Mouse (Mus musculus) neural tube, embryonic 12.5 days (tissue): ENCODE measurements around the gene Tmem56. TPM values are rescaled to one million over a fixed set of nuclear protein-coding genes. Genes with fewer than 3 reads are reported as not detected.

Experiments
- ATAC-seq: fragments of 200-750 bp; cut with Nextera tagmentation; 2 replicates; pipeline ENCODE4 v1.8.0; 2017; ENCODE audit warnings: low read depth, mild to moderate bottlenecking, moderate TSS enrichment, moderate library complexity; ENCODE audit not compliant: low FRiP score
- H3K27ac ChIP-seq: fragments of 300-500 bp; sonication (generic); 2 replicates; pipeline ENCODE4 v1.5.1; 2016
- H3K27me3 ChIP-seq: fragments of 300-500 bp; sonication (generic); replicated peaks from 2 replicates; pipeline ENCODE4 v1.6.1; 2016; ENCODE audit warnings: mild to moderate bottlenecking
- H3K36me3 ChIP-seq: fragments of 300-500 bp; sonication (generic); 2 replicates; pipeline ENCODE4 v1.6.1; 2016; ENCODE audit warnings: mild to moderate bottlenecking
- H3K4me1 ChIP-seq: fragments of 300-500 bp; sonication (generic); 2 replicates; pipeline ENCODE4 v1.6.1; 2016
- H3K4me2 ChIP-seq: fragments of 300-500 bp; sonication (generic); replicated peaks from 2 replicates; pipeline ENCODE4 v1.6.1; 2016; ENCODE audit warnings: mild to moderate bottlenecking
- H3K4me3 ChIP-seq: fragments of 300-500 bp; sonication (generic); 2 replicates; pipeline ENCODE4 v1.5.1; 2016
- H3K9ac ChIP-seq: fragments of 300-500 bp; sonication (generic); 2 replicates; pipeline ENCODE4 v1.6.1; 2016; ENCODE audit warnings: mild to moderate bottlenecking
- H3K9me3 ChIP-seq: fragments of 300-500 bp; sonication (generic); 2 replicates; pipeline ENCODE4 v1.6.1; 2016; ENCODE audit warnings: mild to moderate bottlenecking
- WGBS: fragments of 180-500 bp; shearing (Covaris S2); methylation state at CpG from one replicate; pipeline ENCODE4 v1.1.7; 2016; 5-methylcytosine and 5-hydroxymethylcytosine counted together
- polyA plus RNA-seq: library from polyadenylated mRNA; unstranded; fragments of >200 nt; fragmentation: Nextera tagmentation; extraction: Ambion mirVana; gene quantifications from 2 replicates; pipeline ENCODE4 v1.2.1, GENCODE M21; 2016

Tmem56 gene
- polyA plus RNA-seq, 1 experiment from 2014 or later = 0.60 TPM

DNA sequence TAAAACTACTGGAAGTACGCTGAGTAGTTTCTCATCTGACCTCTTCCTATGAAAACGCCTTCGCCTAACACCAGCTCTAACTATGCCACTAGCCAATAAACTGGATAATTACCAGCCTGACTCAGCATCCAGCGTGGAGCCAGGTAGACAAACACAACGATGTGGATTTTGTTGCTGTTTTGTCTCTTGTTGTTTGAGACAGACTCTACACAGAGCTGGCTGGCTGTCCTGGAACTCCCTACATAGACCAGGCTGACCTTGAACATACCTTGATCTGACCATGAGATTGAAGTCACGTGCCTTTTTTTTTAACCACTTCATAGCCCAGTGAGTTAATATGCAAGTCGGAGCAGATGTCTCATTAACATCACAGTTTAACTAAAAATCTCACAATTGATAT is 27.4 kb downstream of the Tmem56 start:
- ATAC-seq = no peak
- Histone ChIP-seq H3K9me3 (no peaks in the 10 kb centered on the region), H3K4me3 (no peak overlapping the region), H3K27ac (no peak overlapping the region), H3K27me3 (peaks cover 7% of the 10 kb centered on the region; the same call in 1 of the 2 replicates), H3K36me3 (no peaks in the 10 kb centered on the region), H3K9ac (no peak overlapping the region), H3K4me2 (no peak overlapping the region), H3K4me1 (no peaks in the 10 kb centered on the region)
- WGBS = 88% methylated on average over 7 of the region's 7 CpGs

DNA sequence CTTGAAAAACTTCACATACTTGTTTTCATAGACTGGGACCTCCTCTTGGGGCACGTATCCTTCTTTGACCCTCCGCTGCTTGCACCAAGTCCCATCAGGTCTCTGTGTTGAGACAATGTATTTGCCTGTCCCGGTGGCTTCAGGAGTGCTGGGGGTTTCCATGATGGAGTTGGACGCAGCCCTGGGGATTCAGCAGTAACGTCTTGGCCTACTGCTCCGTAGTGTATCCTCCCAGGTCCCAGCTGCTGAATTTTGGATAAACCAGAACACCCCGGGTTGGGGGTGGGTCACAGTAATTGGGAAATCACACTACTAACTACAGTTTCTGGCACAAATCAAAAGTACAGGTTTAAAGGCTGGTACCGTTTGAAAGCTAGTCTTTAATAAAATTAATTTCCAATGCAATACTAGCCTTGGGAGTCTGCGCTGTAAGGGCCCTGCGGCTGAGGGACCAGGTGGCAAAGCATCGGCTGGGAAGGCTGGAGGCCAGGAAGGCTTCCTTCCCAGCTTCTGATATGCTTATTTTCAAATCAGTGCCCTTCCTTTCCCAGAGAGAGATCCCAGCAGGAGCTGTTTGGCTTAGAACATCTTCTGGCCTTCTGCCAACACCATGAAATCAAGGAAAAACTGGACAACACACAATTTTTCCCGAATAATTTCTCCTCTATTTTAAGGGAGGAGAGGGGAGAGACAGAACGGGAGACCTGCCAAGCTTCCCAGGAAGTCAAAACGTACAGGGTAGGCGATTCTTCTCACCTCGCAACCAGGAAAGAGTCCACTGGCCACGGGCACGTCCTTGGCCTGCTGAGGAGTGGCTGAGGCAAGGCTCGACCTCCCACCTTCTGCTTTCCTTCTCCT is 32.1 kb downstream of the Tmem56 start:
- Histone ChIP-seq H3K27me3 (no peaks in the 10 kb centered on the region), H3K4me3 (no peak overlapping the region), H3K4me2 (no peak overlapping the region), H3K9me3 (no peaks in the 10 kb centered on the region), H3K36me3 (no peaks in the 10 kb centered on the region), H3K27ac (no peak overlapping the region), H3K9ac (no peak overlapping the region), H3K4me1 (no peaks in the 10 kb centered on the region)
- WGBS = 81% methylated on average over 19 of the region's 19 CpGs
- no peak for ATAC-seq

DNA sequence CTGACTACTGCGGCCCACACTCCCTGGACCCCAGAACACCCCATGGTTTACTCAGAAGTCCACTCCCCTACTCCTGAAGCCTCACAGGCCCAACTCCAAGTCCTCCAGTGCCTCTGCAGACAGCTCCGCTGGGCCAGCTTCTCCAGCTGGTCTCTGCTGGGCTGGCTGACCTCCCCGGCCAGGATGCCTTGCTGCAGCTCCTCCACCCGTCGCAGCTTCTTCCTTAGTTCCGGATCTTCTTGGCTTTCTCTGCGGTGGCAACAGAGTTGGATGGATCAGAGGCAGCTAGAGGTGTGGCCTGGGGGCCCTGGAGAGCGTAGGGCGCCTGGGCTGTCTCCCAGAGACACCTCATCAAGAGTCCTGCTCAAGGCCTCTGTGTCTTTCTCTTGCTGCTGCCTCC is 32.9 kb downstream of the Tmem56 start:
- no peak overlapping the region for H3K9ac ChIP-seq
- ATAC-seq = no peak
- H3K36me3 ChIP-seq = no peaks in the 10 kb centered on the region
- no peak overlapping the region for H3K27ac ChIP-seq
- H3K4me1 ChIP-seq = no peaks in the 10 kb centered on the region
- 95% methylated on average over 9 of the region's 9 CpGs for WGBS
- no peaks in the 10 kb centered on the region for H3K27me3 ChIP-seq
- no peaks in the 10 kb centered on the region for H3K9me3 ChIP-seq
- no peak overlapping the region for H3K4me3 ChIP-seq
- H3K4me2 ChIP-seq = no peak overlapping the region

DNA sequence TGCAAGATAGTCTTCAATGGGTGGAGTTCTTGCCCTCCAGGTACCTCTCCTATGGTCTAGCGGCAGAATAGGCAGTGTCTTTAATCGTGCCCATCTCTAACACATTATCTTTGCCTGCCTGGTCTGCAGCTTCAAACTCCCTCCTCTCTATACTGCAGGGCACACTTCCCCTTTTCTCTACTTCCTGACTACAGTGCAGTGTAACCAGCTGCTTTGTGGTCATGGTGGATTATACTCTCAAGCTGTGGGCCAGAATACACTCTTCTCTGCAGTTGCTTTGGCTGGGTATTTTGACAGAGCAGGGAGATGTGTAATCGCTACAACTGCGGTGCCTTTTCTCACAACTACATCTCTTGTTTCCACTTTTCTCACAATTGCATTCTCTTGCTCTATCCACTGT is 40.0 kb downstream of the Tmem56 start:
- Histone ChIP-seq H3K36me3 (no peaks in the 10 kb centered on the region), H3K4me3 (no peak overlapping the region), H3K27me3 (no peaks in the 10 kb centered on the region), H3K9me3 (no peaks in the 10 kb centered on the region), H3K9ac (no peak overlapping the region), H3K4me1 (peaks cover 8% of the 10 kb centered on the region; the same call in 1 of the 2 replicates), H3K4me2 (no peak overlapping the region), H3K27ac (no peak overlapping the region)
- 84% methylated on average over 4 of the region's 4 CpGs for WGBS
- ATAC-seq = no peak; the same call in 1 of the 2 replicates

DNA sequence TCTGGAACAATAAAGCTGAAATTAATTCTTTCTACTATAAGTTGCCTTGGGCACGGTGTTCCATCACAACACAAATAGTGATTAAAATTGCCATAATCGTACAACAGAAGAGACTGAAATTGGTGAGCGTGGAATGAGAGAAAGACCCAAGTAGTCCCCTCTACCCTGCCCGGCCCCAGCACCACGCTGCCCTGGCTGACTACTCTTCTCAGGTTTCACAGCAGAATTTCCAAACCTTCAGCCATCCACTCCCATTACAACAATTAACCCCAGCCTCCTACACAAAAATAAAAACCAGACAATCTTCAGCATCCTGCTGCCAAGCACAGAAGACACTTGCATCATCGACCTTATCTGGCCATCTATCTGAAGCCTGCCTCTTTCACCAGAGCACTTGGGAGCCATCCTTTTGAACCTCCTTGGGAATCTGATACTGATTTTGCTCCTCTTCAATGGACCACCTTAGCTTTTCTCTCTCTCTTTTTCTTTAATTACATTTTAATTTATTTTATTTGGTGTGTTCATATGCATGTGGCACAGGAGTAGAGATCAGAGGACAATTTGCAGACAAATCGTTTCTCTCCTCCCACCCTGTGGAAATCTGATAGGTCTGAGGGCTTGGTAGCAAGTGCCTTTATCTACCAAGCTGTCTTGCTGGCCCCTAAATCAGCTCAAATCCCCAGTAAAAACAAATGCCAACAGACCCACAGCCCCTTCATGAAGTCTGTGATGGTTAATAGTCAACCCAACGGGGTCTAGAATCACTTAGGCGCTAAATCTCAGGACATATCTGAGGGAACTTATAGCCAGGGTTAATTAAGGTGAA is 40.6 kb downstream of the Tmem56 start:
- H3K27ac ChIP-seq = no peak overlapping the region
- H3K9ac ChIP-seq = no peak overlapping the region
- WGBS = 76% methylated on average over 9 of the region's 9 CpGs
- no peaks in the 10 kb centered on the region for H3K27me3 ChIP-seq
- no peaks in the 10 kb centered on the region for H3K9me3 ChIP-seq
- H3K4me3 ChIP-seq = no peak overlapping the region
- no peak for ATAC-seq
- no peak overlapping the region for H3K4me2 ChIP-seq
- H3K4me1 ChIP-seq = peaks cover 8% of the 10 kb centered on the region; the same call in 1 of the 2 replicates
- H3K36me3 ChIP-seq = no peaks in the 10 kb centered on the region

DNA sequence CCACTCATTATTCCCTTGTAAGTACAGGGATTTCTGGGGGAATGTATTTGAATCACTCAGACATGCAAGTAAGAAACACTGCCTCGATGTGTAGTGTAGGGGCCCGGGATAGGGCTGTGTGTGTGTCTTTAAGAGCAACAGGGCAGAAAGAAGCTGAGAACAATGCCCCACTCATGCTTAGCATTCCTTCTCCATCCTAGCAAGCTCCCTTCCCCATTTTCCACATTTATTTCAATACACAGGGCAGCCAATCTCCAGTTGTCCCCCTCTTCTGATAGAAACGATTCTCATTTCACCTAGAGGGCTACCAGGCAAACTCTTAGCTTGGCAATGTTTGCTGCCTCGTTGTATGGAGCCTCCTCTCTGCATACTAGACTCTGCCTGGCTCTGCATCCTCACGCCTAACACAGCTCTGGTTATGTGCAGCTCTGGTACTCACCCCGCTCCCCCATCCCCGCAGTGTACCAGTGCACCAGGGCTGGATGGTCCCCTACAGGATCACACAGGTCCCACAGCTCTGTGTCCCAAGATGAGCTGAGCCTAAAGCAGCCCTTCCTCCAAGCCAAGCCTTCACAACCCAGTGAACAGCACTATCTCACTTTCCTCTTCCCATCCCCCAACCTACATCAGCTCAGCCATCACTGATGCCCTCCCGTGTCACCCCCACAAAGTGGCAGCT is 42.4 kb downstream of the Tmem56 start:
- Histone ChIP-seq H3K4me1 (peaks cover 8% of the 10 kb centered on the region; the same call in 1 of the 2 replicates), H3K27me3 (no peaks in the 10 kb centered on the region), H3K36me3 (no peaks in the 10 kb centered on the region), H3K27ac (no peak overlapping the region), H3K4me2 (peak overlapping the region; percentile 26; the same call in 1 of the 2 replicates), H3K9me3 (no peaks in the 10 kb centered on the region), H3K9ac (no peak overlapping the region), H3K4me3 (no peak overlapping the region)
- 38% methylated on average over 8 of the region's 8 CpGs for WGBS
- ATAC-seq = peak; percentile 85

DNA sequence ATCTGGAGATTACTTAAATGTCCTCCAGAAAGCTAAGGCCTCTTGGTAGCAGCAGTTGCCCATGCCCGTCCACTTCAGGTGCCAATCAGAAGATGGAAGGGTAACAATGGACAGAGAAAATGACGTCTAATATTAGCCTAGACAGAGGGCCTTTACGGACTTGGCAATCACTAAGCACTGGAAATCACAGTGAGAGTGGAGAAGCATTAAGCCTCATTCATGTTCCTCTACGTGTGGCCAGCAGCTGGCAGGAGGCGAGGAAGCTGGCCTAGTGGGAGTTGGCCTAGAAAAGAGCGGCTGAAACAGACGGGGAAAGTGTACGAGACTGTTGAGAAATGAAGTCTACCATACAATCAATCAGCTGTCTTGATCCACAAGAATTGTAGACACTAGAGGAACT is 43.8 kb downstream of the Tmem56 start:
- no peak overlapping the region for H3K4me2 ChIP-seq
- no peaks in the 10 kb centered on the region for H3K36me3 ChIP-seq
- H3K27me3 ChIP-seq = no peaks in the 10 kb centered on the region
- H3K4me3 ChIP-seq = no peak overlapping the region
- H3K9ac ChIP-seq = no peak overlapping the region
- no peak for ATAC-seq
- H3K4me1 ChIP-seq = peaks cover 8% of the 10 kb centered on the region; the same call in 1 of the 2 replicates
- WGBS = 75% methylated on average over 8 of the region's 8 CpGs
- no peak overlapping the region for H3K27ac ChIP-seq
- no peaks in the 10 kb centered on the region for H3K9me3 ChIP-seq

DNA sequence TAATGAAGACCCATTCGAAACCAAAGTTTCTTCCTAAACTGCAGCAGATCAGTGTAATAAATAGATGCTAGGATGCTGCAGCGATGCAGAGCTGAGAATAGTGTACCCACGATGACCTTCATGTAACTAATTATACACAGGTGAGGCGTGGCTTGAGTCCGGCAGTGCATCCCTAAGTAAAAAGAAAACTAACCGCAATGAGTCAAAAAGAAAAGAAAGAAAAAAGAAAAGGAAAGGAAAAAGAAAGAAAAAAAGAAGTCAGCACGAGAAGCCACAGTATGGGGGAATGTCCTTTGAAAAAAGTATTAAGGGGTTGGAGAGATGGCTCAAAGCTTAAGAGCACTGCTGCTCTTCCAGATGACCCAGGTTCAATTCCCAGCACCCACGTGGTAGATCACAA is 58.1 kb downstream of the Tmem56 start:
- 90% methylated on average over 8 of the region's 8 CpGs for WGBS
- no peaks in the 10 kb centered on the region for H3K27me3 ChIP-seq
- ATAC-seq = no peak
- no peaks in the 10 kb centered on the region for H3K9me3 ChIP-seq
- no peaks in the 10 kb centered on the region for H3K4me1 ChIP-seq
- no peaks in the 10 kb centered on the region for H3K36me3 ChIP-seq
- no peak overlapping the region for H3K9ac ChIP-seq
- H3K4me2 ChIP-seq = no peak overlapping the region
- no peak overlapping the region for H3K4me3 ChIP-seq
- no peak overlapping the region for H3K27ac ChIP-seq

DNA sequence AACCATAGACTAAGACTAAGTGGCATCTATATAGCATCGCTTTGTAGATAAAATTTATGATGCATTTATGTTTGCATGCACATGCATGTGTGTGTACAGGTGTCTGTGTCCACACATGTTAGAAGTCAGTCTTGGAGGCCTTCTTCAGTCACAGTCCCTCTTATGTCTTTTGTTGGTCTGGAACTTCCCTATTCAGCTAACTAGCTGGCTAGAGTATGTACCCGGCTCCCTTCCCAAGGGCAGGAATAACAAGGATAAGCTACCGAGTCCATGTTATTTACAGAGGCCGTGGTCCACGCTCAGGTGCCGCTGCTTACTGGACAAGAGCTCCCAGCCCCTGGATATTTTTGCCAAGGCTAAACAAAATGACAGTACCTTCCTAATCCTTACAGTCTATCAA is 58.7 kb downstream of the Tmem56 start:
- ATAC-seq = no peak
- no peak overlapping the region for H3K27ac ChIP-seq
- H3K4me3 ChIP-seq = no peak overlapping the region
- no peak overlapping the region for H3K9ac ChIP-seq
- H3K4me2 ChIP-seq = no peak overlapping the region
- H3K9me3 ChIP-seq = no peaks in the 10 kb centered on the region
- no peaks in the 10 kb centered on the region for H3K4me1 ChIP-seq
- no peaks in the 10 kb centered on the region for H3K36me3 ChIP-seq
- no peaks in the 10 kb centered on the region for H3K27me3 ChIP-seq
- 92% methylated on average over 6 of the region's 6 CpGs for WGBS

DNA sequence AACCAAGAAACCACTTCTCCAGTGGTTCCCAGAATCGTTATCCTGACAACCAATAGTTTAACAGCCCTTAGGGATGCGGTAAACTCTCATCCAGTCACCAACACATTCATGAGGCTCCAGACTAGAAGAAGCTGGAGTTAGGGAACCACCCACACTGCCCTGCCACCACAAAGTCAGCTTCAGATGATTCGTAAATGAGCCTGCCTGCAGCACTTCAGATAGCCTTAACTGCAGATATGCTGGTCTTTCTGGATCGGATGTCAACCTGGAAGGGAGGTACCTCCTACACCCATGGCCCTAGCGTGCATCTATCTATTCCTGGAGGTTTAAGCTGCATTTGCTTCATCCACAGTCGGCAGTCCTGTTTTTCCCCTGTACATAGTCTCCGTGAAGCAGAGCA is 60.9 kb downstream of the Tmem56 start:
- no peak overlapping the region for H3K27ac ChIP-seq
- H3K9ac ChIP-seq = no peak overlapping the region
- no peaks in the 10 kb centered on the region for H3K36me3 ChIP-seq
- H3K9me3 ChIP-seq = no peaks in the 10 kb centered on the region
- WGBS = 84% methylated on average over 7 of the region's 7 CpGs
- H3K4me3 ChIP-seq = no peak overlapping the region
- no peaks in the 10 kb centered on the region for H3K4me1 ChIP-seq
- no peak for ATAC-seq
- no peak overlapping the region for H3K4me2 ChIP-seq
- H3K27me3 ChIP-seq = no peaks in the 10 kb centered on the region

DNA sequence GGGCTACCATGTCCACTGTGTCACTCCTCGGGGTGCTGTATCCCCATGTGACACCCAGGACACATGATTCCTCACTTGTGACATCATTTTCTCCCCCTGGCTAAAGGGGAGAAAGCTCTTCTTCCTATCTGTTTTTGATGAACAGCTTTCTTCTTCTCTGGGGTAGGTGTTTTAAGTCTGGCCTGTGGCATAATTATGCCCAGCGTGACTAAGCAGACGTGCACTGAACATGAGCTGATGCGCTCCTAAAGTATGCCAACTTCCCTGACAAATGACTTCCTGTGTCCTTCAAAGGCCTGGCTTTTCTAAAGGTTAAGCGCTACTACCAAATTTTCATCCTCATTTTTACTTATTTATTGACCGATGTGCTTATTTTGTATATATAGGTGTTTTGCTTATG is 65.9 kb downstream of the Tmem56 start:
- Histone ChIP-seq H3K27me3 (no peaks in the 10 kb centered on the region), H3K4me1 (peaks cover 7% of the 10 kb centered on the region; the same call in 1 of the 2 replicates), H3K9ac (no peak overlapping the region), H3K27ac (no peak overlapping the region), H3K9me3 (no peaks in the 10 kb centered on the region), H3K36me3 (no peaks in the 10 kb centered on the region), H3K4me3 (no peak overlapping the region), H3K4me2 (no peak overlapping the region)
- 87% methylated on average over 6 of the region's 6 CpGs for WGBS
- ATAC-seq = no peak

DNA sequence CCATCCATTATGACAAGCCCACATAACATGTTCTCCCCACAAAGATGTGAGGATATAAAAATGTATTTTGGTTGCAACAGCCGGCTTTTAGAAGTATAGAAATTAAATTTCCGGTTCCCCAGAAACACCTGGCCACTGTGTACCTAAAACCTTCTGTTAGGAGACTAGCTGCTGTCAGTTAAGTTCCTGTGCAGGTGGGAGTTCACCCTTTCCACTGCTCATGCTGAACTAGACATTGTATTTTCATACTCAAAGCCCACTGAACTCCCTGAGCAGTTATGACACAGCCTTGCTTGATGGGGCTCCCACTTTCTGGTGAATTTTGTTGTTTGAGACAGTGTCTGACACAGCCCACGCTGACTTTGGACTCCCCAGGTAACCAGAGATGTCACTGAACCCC is 69.4 kb downstream of the Tmem56 start:
- no peaks in the 10 kb centered on the region for H3K9me3 ChIP-seq
- no peak for ATAC-seq
- H3K4me1 ChIP-seq = peaks cover 7% of the 10 kb centered on the region; the same call in 1 of the 2 replicates
- H3K36me3 ChIP-seq = no peaks in the 10 kb centered on the region
- H3K4me2 ChIP-seq = no peak overlapping the region
- H3K9ac ChIP-seq = no peak overlapping the region
- H3K27me3 ChIP-seq = no peaks in the 10 kb centered on the region
- H3K4me3 ChIP-seq = no peak overlapping the region
- no peak overlapping the region for H3K27ac ChIP-seq
- WGBS = 85% methylated on average over 3 of the region's 3 CpGs
